Mouse (Mus musculus): Measurements from ENCODE around the gene Vwa3a. TPM values are rescaled to one million over a fixed set of nuclear protein-coding genes. Genes with fewer than 3 reads are reported as not detected.
A peak's percentile ranks its signal among the peaks of the same experiment; 100 is the strongest.

The Vwa3a gene
- total RNA-seq, 2 experiments from 2014 or later = 2.4 to 3.7 TPM

GRCm38 (mm10) chr7:120744606-120745005, 5.5 kb downstream of the Vwa3a start:
- DNase-seq = no peak
- intact Hi-C loops (cut with DNase I) = no loop called here

- intact Hi-C loops (cut with DNase I) = no loop called here
- DNase-seq = peak; percentile 59 to 71
Observed at GRCm38 (mm10) chr7:120746029-120746428, 6.9 kb downstream of the Vwa3a start.

GRCm38 (mm10) chr7:120746821-120747220, 7.7 kb downstream of the Vwa3a start:
- no peak for DNase-seq
- intact Hi-C loops (cut with DNase I) = no loop called here

DNA sequence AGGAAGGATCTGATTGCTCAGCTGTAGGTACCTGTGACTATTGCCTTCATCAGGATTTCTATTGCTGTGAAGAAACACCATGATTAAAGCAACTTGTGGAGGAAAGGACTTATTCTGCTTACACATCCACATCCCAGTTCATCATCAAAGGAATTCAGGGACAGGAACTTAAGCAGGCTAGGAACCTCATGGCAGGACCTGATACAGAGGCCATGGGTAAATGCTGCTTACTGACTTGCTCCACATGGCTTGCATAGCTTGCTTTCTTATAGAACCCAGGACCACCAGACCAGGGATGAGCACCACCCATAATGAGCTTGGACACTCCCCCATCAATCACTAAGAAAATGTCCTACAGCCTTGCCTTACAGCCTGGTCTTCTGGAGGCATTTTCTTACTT, 9.4 kb downstream of the Vwa3a start:
- intact Hi-C loops (cut with DNase I) = no loop called here
- DNase-seq = no peak

GRCm38 (mm10) chr7:120751330-120751729, 12.2 kb downstream of the Vwa3a start:
- no peak for DNase-seq
- intact Hi-C loops (cut with DNase I) = no loop called here

- intact Hi-C loops (cut with DNase I) = loop anchor here (2.0 kb wide), 1 partner anchor 71 kb away; no protein-coding TSS in a partner anchor
Observed at GRCm38 (mm10) chr7:120751906-120752305, 12.8 kb downstream of the Vwa3a start.

DNA sequence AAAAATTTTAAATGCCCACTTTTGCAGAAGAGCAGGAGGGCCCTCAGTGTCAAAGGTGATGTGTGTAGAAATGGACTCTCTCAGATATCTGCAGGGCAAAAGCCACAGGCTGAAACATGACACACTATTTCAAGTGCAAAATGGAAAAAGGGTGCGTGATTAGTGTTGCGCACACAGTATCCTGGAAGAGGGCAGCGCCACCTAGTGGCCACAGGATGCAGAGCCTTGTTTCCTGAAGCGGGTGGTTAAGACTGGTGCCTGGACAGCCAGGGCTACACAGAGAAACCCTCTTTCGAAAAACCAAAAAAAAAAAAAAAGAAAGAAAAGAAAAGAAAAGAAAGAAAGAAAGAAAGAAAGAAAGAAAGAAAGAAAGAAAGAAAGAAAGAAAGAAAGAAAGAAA, 15.6 kb downstream of the Vwa3a start:
- intact Hi-C loops (cut with DNase I) = loop anchor here (1.0 kb wide), 1 partner anchor 84 kb away; the partner anchor contains the start of gene Pdzd9
- DNase-seq = peak; percentile 82 to 90

More at GRCm38 (mm10) chr7:120751906-120752305, 12.8 kb downstream of the Vwa3a start:
- DNase-seq = no peak

DNA sequence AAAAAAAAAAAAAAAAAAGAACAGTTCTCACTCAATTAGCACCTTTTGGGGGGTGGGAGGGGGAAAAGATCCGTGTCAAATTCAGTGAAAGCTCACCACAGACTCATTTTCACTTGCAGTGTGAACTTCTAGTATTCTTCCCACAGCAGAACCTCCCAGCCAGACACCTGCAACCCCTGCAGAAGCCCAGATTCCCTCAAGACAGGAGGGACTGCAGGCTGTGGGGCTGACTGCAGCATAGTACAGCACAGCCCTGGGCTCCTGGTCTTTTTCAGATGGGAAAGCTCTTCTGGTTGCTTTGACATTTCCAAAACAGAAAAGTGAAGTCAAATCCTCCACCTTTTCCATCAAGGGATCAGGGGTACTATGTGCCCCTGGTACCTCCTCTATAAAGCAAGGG, 28.3 kb downstream of the Vwa3a start:
- no peak for DNase-seq
- intact Hi-C loops (cut with DNase I) = no loop called here

DNA sequence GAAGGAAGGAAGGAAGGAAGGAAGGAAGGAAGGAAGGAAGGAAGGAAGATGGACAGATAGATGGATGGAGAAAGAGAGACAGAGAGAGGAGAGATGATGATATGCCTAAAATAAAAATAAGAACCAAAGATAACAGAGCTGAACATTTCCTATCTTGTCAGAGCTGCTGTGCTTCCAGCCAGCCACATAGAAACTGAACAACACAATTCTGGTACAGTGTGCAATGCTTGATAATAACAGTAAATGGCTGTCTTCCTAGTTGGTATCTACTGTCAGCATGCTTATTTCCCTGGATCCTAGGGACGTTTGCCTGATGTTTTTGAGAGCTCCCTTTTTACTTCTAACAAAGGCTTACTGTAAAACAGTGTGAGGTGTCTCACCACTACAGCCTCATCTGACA, 32.3 kb downstream of the Vwa3a start:
- DNase-seq = no peak
- intact Hi-C loops (cut with DNase I) = no loop called here

- no peak for DNase-seq
- intact Hi-C loops (cut with DNase I) = no loop called here
Observed at GRCm38 (mm10) chr7:120778012-120778411, 38.9 kb downstream of the Vwa3a start.

GRCm38 (mm10) chr7:120795544-120795943, 56.4 kb downstream of the Vwa3a start:
- DNase-seq = peak; percentile 23 to 52
- intact Hi-C loops (cut with DNase I) = no loop called here

DNA sequence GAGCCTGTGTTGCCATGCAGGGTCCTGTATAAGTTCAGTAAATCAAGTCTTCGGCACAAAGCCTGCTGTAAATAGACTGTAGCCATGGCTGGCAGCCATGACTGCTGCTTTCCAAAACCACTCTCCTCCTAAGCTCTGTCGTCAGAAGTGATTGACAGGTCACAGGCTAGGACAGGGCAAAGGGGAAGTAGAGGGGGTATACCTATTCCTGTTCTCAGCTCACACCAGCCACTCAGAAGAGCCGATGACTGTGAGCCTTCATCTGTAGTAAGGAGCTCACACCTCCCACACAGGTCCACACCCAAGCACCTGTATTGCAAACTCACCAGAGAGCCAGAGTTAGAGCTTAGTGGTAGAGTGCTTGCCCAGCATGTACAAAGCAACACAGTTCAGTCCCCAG, 57.3 kb downstream of the Vwa3a start:
- DNase-seq = peak; percentile 29 to 30
- intact Hi-C loops (cut with DNase I) = no loop called here

DNA sequence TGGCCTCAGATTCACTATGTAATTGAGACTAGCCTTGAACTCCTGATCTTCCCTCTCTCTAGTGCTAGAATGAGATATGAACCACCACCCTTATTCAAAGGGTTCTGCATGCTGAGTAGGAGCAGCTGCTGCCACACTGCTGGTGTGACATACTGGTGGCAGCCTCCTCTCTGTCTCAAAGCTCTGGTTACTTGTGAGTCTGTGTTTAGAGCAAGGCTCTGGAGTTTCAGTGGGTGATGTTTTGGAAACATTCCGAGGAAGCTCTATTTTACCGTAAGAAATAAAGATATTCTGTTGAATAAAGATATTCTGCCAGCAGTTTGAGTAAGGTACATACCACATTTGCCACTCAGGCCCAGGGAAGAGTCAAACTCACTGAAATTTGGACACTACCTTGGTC, 64.2 kb downstream of the Vwa3a start:
- DNase-seq = no peak
- intact Hi-C loops (cut with DNase I) = no loop called here

GRCm38 (mm10) chr7:120809705-120810104, 70.6 kb downstream of the Vwa3a start:
- intact Hi-C loops (cut with DNase I) = no loop called here
- DNase-seq = no peak

DNA sequence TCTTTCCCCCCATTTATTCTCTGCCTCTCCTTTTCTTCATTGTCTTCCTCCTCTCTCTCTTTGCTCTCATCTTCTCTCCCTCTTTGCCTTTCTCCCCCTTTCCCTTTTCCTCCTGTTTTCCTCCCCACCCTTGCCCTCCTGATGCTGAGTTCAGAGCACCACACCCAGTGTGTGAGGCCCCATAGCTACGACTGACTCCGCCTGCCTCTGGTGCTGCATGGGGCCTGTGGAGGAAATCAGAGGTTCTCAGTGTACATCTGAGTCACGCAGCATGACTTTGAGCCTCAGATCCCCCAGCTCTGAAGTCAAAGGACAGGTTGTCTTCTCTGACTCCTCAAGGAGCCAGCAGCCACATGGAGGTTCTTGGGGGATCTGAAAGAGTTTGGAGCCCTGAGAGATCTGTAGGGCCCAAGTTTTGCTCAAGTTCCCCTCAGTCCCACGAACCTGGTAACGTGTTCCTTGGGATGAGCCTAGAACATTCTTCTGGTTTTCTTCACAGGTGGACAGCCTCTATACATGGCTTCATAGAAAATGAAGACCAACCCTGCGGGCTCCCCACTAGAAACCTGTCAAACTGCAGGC, 72.8 kb downstream of the Vwa3a start, which contains the start of gene Gm5737:
Gm5737 (plus strand) TSS at position 532 of the 582 bp plus-strand sequence.
- DNase-seq = no peak
- intact Hi-C loops (cut with DNase I) = no loop called here

DNA sequence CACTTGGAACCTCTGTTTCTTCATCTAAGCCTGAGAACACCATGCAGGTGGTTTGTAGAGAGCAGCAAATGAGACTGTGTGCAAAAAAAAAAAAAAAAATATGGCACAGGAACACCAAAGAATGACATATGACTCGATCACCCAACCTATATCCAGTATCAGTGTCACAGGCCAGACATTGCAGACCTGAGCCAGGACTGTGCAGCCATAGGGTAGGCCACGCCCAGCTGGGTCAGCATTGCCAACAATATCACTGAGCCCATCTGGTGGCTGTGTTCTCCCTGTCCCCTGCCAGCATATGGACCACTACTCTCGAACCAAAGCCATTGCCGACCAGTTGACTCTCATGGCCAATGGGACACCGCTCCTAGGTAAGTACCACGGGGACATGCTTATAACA, 78.4 kb downstream of the Vwa3a start:
- intact Hi-C loops (cut with DNase I) = no loop called here

GRCm38 (mm10) chr7:120819386-120819785, 80.3 kb downstream of the Vwa3a start:
- intact Hi-C loops (cut with DNase I) = no loop called here
- DNase-seq = no peak

More for the DNA sequence above, 78.4 kb downstream of the Vwa3a start:
- DNase-seq = no peak

DNA sequence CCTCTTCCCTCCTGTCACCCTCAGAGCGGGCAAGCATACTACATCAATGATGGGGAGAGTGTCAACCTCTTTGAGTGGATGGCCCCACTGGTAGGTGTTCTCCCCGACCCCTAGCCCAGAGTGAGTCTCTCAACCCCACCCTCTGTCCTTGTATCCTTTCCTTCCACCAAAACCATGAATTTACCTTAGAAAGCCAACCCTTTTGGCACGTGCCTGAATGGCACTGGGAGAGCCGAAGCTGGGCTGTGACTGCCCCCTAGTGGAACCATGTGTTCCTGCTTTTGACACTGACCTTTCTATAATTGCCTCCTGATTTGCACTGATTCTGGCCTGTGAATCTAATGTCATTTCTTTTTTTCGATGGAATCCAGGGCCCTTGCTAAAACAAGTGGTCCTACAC, 84.1 kb downstream of the Vwa3a start:
- intact Hi-C loops (cut with DNase I) = loop anchor here (1.0 to 10.0 kb wide), 3 partner anchors 70 to 188 kb away; partner anchors contain the start of genes Pdzd9 and Uqcrc2
- DNase-seq = peak; percentile 68 to 83

GRCm38 (mm10) chr7:120825097-120825496, 86.0 kb downstream of the Vwa3a start:
- DNase-seq = no peak
- intact Hi-C loops (cut with DNase I) = loop anchor here (10.0 kb wide), 1 partner anchor 190 kb away; the partner anchor contains the start of gene Uqcrc2

GRCm38 (mm10) chr7:120826408-120826807, 87.3 kb downstream of the Vwa3a start:
- peak; percentile 47 to 75 for DNase-seq
- intact Hi-C loops (cut with DNase I) = loop anchor here (10.0 kb wide), 1 partner anchor 192 kb away; the partner anchor contains the start of gene Uqcrc2

GRCm38 (mm10) chr7:120830431-120831381, 91.6 kb downstream of the Vwa3a start:
- DNase-seq = peak; percentile 59 to 72
- intact Hi-C loops (cut with DNase I) = no loop called here

All from heart, postnatal 10 days (tissue).